Mouse (Mus musculus): ENCODE results near the gene Mrpl41. TPM values are rescaled to one million over a fixed set of nuclear protein-coding genes. Genes with fewer than 3 reads are reported as not detected.
"Not testable (repeated sequence)": the region's sequence is repeated elsewhere in the genome, so short reads cannot be mapped to it uniquely, and the experiment has no call there.

Gene Mrpl41
- total and polyA plus RNA-seq, 2 experiments from 2014 or later = 69.5 to 194 TPM

DNA sequence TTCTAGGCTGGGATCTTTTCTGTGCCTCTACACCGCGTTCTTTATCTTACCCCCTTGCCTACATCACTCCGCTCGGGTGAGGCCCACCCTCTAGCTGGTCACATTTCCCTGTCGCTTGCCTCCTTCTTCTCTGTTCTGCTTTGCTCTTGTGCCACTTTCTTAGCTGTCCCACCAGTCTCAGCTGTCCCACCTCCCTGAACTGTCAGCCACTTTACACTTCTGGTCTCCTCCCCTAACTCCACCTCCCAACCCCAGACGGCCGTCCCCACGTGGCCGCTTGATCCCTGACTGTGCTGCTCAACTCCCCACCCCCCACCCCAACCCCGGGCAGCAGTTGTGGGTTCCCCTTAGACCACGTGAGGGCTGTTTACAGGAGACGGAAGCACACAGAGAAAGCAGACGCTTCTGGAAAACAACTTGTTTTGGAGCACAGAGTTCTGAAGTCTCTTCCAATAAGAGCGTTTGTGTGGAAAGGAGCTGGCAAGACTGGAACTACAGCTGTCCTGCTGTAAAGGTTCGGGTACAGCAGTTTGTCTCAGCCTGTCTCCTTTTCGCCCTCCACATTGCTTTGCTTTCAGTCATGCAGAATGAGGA lies 903 bp upstream of the Mrpl41 start, which contains the start of gene Pnpla7:
Gene Pnpla7 (plus strand): TSS at position 330 of the 594 bp plus-strand sequence.
- peaks cover 12% of the 10 kb centered on the region for H3K4me1 ChIP-seq (ENCODE audit: control insufficient read depth, insufficient read depth)
- H3K4me2 ChIP-seq (ENCODE audit: low read depth, low read length) = peak within 1 kb of the TSS; percentile 92
- no peak for TF ChIP-seq CTCF (IDR thresholded peaks at IDR 0.05; ENCODE audit: low read depth)
- 0 out of 2 replicates have a peak, but pooled peaks have one; percentile 63 for TF ChIP-seq EP300 (IDR thresholded peaks at IDR 0.05; ENCODE audit: low read depth)
- H3K9ac ChIP-seq (replicated peaks; ENCODE audit: low read depth, low read length) = peak within 1 kb of the TSS; percentile 87
- no peaks in the 10 kb centered on the region for H3K9me3 ChIP-seq (replicated peaks; ENCODE audit: control insufficient read depth, low read length)
- H3K27me3 ChIP-seq (ENCODE audit: control insufficient read depth, insufficient read depth, low read length) = no peaks in the 10 kb centered on the region
- DNase-seq (ENCODE audit: low spot score) = peak; percentile 91
- peak within 1 kb of the TSS; percentile 94 for H3K27ac ChIP-seq (ENCODE audit: low read depth)
- ATAC-seq (ENCODE audit: insufficient read depth, low read depth) = peak; percentile 78
- peaks cover 16% of the 10 kb centered on the region for H3K36me3 ChIP-seq (replicated peaks; ENCODE audit: control insufficient read depth, insufficient read depth, low read length)
- WGBS = under 1% methylated on average over 16 of the region's 16 CpGs
- peak within 1 kb of the TSS; percentile 87 for H3K4me3 ChIP-seq (ENCODE audit: low read depth, low read length)

- Histone ChIP-seq H3K4me1 (ENCODE audit: control insufficient read depth, insufficient read depth) (peaks cover 12% of the 10 kb centered on the region), H3K27ac (ENCODE audit: low read depth) (peak overlapping the region; percentile 89), H3K4me2 (ENCODE audit: low read depth, low read length) (peak overlapping the region; percentile 92), H3K9ac (replicated peaks; ENCODE audit: low read depth, low read length) (peak overlapping the region; percentile 87), H3K4me3 (ENCODE audit: low read depth, low read length) (peak overlapping the region; percentile 87), H3K36me3 (replicated peaks; ENCODE audit: control insufficient read depth, insufficient read depth, low read length) (peaks cover 29% of the 10 kb centered on the region)
- WGBS = 1% methylated on average over 17 of the region's 17 CpGs
- not testable (repeated sequence) for H3K27me3 ChIP-seq (ENCODE audit: control insufficient read depth, insufficient read depth, low read length); DNase-seq (ENCODE audit: low spot score); H3K9me3 ChIP-seq (replicated peaks; ENCODE audit: control insufficient read depth, low read length)
- ATAC-seq (ENCODE audit: insufficient read depth, low read depth) = peak; percentile 2; the same call in 1 of the 2 replicates
These were observed 446 bp downstream of the Mrpl41 start for GRCm38 (mm10) chr2:24974452-24974851.

DNA sequence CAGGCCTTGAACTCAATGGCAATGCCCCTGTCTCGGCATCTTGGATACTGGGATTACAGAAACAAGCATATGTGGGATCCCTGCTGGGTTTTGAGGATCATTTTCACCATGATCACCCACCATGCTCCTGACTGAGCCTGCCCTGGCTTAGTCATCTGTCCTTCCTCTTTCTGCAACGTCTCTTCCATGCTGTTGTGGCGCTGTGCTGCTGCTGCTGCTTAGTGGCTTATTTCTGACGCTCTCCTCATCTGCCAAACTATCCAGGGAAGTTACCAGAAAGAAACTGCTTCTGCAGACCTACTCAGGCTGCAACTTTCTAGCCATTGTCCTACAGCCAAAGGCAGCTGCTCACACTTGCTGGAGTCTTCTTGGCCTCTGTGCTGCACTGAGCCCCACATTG lies 4.5 kb downstream of the Mrpl41 start:
- 75% methylated on average over 4 of the region's 4 CpGs for WGBS
- H3K36me3 ChIP-seq (replicated peaks; ENCODE audit: control insufficient read depth, insufficient read depth, low read length) = peaks cover 62% of the 10 kb centered on the region

GRCm38 (mm10) chr2:24962304-24963000 lies 12.4 kb downstream of the Mrpl41 start, which contains the start of gene Dph7:
Gene Dph7, plus strand, starts transcription at chr2:24962400.
- peaks cover 35% of the 10 kb centered on the region for H3K36me3 ChIP-seq (replicated peaks; ENCODE audit: control insufficient read depth, insufficient read depth, low read length)
- no peaks in the 10 kb centered on the region for H3K27me3 ChIP-seq (ENCODE audit: control insufficient read depth, insufficient read depth, low read length)
- peak within 1 kb of the TSS; percentile 70 for H3K9ac ChIP-seq (replicated peaks; ENCODE audit: low read depth, low read length)
- H3K4me1 ChIP-seq (ENCODE audit: control insufficient read depth, insufficient read depth) = peaks cover 8% of the 10 kb centered on the region
- ATAC-seq (ENCODE audit: insufficient read depth, low read depth) (peak; percentile 86), DNase-seq (ENCODE audit: low spot score) (peak; percentile 85)
- peak within 1 kb of the TSS; percentile 71 for H3K4me3 ChIP-seq (ENCODE audit: low read depth, low read length)
- H3K9me3 ChIP-seq (replicated peaks; ENCODE audit: control insufficient read depth, low read length) = no peaks in the 10 kb centered on the region
- 1% methylated on average over 28 of the region's 28 CpGs for WGBS
- H3K27ac ChIP-seq (ENCODE audit: low read depth) = no peak within 1 kb of the TSS
- peak within 1 kb of the TSS; percentile 77 for H3K4me2 ChIP-seq (ENCODE audit: low read depth, low read length)
- TF ChIP-seq CTCF (IDR thresholded peaks at IDR 0.05; ENCODE audit: low read depth) (peak; percentile 90), EP300 (IDR thresholded peaks at IDR 0.05; ENCODE audit: low read depth) (no peak)

More for the DNA sequence above, 4.5 kb downstream of the Mrpl41 start:
- no peak for ATAC-seq (ENCODE audit: insufficient read depth, low read depth)
- H3K4me3 ChIP-seq (ENCODE audit: low read depth, low read length) = no peak overlapping the region
- no peaks in the 10 kb centered on the region for H3K9me3 ChIP-seq (replicated peaks; ENCODE audit: control insufficient read depth, low read length)
- no peak overlapping the region for H3K27ac ChIP-seq (ENCODE audit: low read depth)
- peaks cover 12% of the 10 kb centered on the region for H3K4me1 ChIP-seq (ENCODE audit: control insufficient read depth, insufficient read depth)
- TF ChIP-seq CTCF (IDR thresholded peaks at IDR 0.05; ENCODE audit: low read depth) (no peak), EP300 (IDR thresholded peaks at IDR 0.05; ENCODE audit: low read depth) (no peak)
- H3K27me3 ChIP-seq (ENCODE audit: control insufficient read depth, insufficient read depth, low read length) = no peaks in the 10 kb centered on the region
- no peak overlapping the region for H3K9ac ChIP-seq (replicated peaks; ENCODE audit: low read depth, low read length)
- no peak overlapping the region for H3K4me2 ChIP-seq (ENCODE audit: low read depth, low read length)
- no peak for DNase-seq (ENCODE audit: low spot score)

- Histone ChIP-seq H3K4me1 (ENCODE audit: control insufficient read depth, insufficient read depth) (peaks cover 8% of the 10 kb centered on the region), H3K9me3 (replicated peaks; ENCODE audit: control insufficient read depth, low read length) (no peaks in the 10 kb centered on the region), H3K9ac (replicated peaks; ENCODE audit: low read depth, low read length) (no peak overlapping the region), H3K27me3 (ENCODE audit: control insufficient read depth, insufficient read depth, low read length) (no peaks in the 10 kb centered on the region), H3K4me3 (ENCODE audit: low read depth, low read length) (no peak overlapping the region), H3K4me2 (ENCODE audit: low read depth, low read length) (no peak overlapping the region), H3K36me3 (replicated peaks; ENCODE audit: control insufficient read depth, insufficient read depth, low read length) (peaks cover 35% of the 10 kb centered on the region), H3K27ac (ENCODE audit: low read depth) (no peak overlapping the region)
- 22% methylated on average over 3 of the region's 3 CpGs for WGBS
- ATAC-seq (ENCODE audit: insufficient read depth, low read depth) (peak; percentile 49; the same call in 1 of the 2 replicates), DNase-seq (ENCODE audit: low spot score) (peak; percentile 12)
- TF ChIP-seq EP300 (IDR thresholded peaks at IDR 0.05; ENCODE audit: low read depth) (no peak), CTCF (IDR thresholded peaks at IDR 0.05; ENCODE audit: low read depth) (peak; percentile 59)
These were observed 14.0 kb downstream of the Mrpl41 start for GRCm38 (mm10) chr2:24960910-24961309.

Data from heart, postnatal 0 days (tissue).